ENCODE assay signal across 8 mouse cellular contexts in genomic region chr7:30322285-30322667, GRCm38 (mm10). TPM values are rescaled to one million over a fixed set of nuclear protein-coding genes. Genes with fewer than 3 reads are reported as not detected.
A peak's percentile ranks its signal among the peaks of the same experiment; 100 is the strongest.
DNase-seq lines count a peak whose midpoint lies in the region; ATAC-seq lines count a peak whose summit lies in the region.

No protein-coding gene starts in this region.

- H3K4me2 ChIP-seq in hindbrain, embryonic 16.5 days (ENCODE audit: low read length) = peak overlapping the region; percentile 80

- H3K27ac ChIP-seq in hindbrain, embryonic 16.5 days (ENCODE audit: low read depth, low read length) = peak overlapping the region; percentile 78
- peak overlapping the region; percentile 64 for H3K27ac ChIP-seq in macrophage

- no peaks in the 10 kb centered on the region for H3K9me3 ChIP-seq in hindbrain, embryonic 16.5 days (ENCODE audit: control insufficient read depth, low read length)

- H3K79me2 ChIP-seq in macrophage (ENCODE audit: inconsistent target) = no peaks in the 10 kb centered on the region

- H3K9ac ChIP-seq in hindbrain, embryonic 16.5 days (ENCODE audit: low read depth, low read length) = peak overlapping the region; percentile 90

- no peaks in the 10 kb centered on the region for H3K27me3 ChIP-seq in hindbrain, embryonic 16.5 days (replicated peaks; ENCODE audit: control insufficient read depth, insufficient read depth, low read length)

- ATAC-seq in hindbrain, embryonic 16.5 days = peak; percentile 99

- under 1% methylated on average over 20 of the region's 20 CpGs for WGBS in hindbrain, embryonic 16.5 days
- WGBS in macrophage (ENCODE audit: missing documents) = 1% methylated on average over 20 of the region's 20 CpGs

- H3K36me3 ChIP-seq in hindbrain, embryonic 16.5 days (ENCODE audit: control insufficient read depth, insufficient read depth, low read length) = no peaks in the 10 kb centered on the region
- no peaks in the 10 kb centered on the region for H3K36me3 ChIP-seq in macrophage (ENCODE audit: inconsistent target)

- peaks cover 10% of the 10 kb centered on the region for H3K4me1 ChIP-seq in hindbrain, embryonic 16.5 days (ENCODE audit: control insufficient read depth, insufficient read depth, low read depth, low read length)

- DNase-seq in T-cell, adult 2 months (ENCODE audit: low spot score) = peak; percentile 96
- DNase-seq in cerebellum, postnatal 36 days = peak; percentile 97 to 98
- peak; percentile 94 to 96 for DNase-seq in frontal cortex, postnatal 36 days (ENCODE audit: low spot score in 2 of 2)
- DNase-seq in left cerebral cortex, adult 18-20 months (ENCODE audit: low spot score in 2 of 2) = peak; percentile 97 to 98
- DNase-seq in right cerebral cortex, adult 18-20 months = peak; percentile 99
- DNase-seq in urinary bladder, postnatal 10 days (ENCODE audit: low spot score) = peak; percentile 88

- peak overlapping the region; percentile 81 for H3K4me3 ChIP-seq in hindbrain, embryonic 16.5 days (ENCODE audit: low read length)
- peak overlapping the region; percentile 42 for H3K4me3 ChIP-seq in macrophage (ENCODE audit: inconsistent target)

RNA-seq across cellular contexts. Expression of gene E130208F15Rik, which starts 0.7 kb away (rescaled TPM):
- 0.21 and 0.54 TPM in 2 replicates for polyA plus RNA-seq in hindbrain, embryonic 16.5 days (2015; fragmentation: Nextera tagmentation; extraction: Ambion mirVana)
- total RNA-seq in left cerebral cortex, adult 18-20 months (2021) = under 1 TPM; 0.35 to 0.56 TPM
- total RNA-seq in macrophage (2018; cell fraction: chromatin; rRNA removed) = 1 to 10 TPM in 16 of 26 experiments, under 1 TPM in 7, not detected in 3; 0.53 to 3.4 (median 1.4) TPM
- 1 to 10 TPM in 1 of 26 experiments, under 1 TPM in 25; 0.14 to 1.5 (median 0.41) TPM for total RNA-seq in macrophage (2018; cell fraction: cytosol; rRNA removed)
- total RNA-seq in macrophage (2018; cell fraction: nucleus; rRNA removed) = 1 to 10 TPM in 19 of 26 experiments, under 1 TPM in 7; 0.44 to 4.2 (median 1.8) TPM
- polyA plus RNA-seq in macrophage (2018) = 0.33 to 0.57 TPM (median 0.33 TPM) in 3 replicates

RNA-seq across cellular contexts. Expression of gene Sdhaf1, which starts 1.4 kb away (rescaled TPM):
- 16.8 and 17.0 TPM in 2 replicates for polyA plus RNA-seq in hindbrain, embryonic 16.5 days (2015; fragmentation: Nextera tagmentation; extraction: Ambion mirVana)
- 1 to 10 TPM; 6.4 to 7.5 TPM for total RNA-seq in left cerebral cortex, adult 18-20 months (2021)
- total RNA-seq in macrophage (2018; cell fraction: chromatin; rRNA removed) = 1 to 10 TPM in 14 of 26 experiments, under 1 TPM in 8, not detected in 4; 0.31 to 4.2 (median 1.3) TPM
- 1 to 10 TPM; 2.1 to 7.0 (median 5.0) TPM for total RNA-seq in macrophage (2018; cell fraction: cytosol; rRNA removed)
- total RNA-seq in macrophage (2018; cell fraction: nucleus; rRNA removed) = 10 to 100 TPM in 1 of 26 experiments, 1 to 10 TPM in 23, under 1 TPM in 2; 0.41 to 10.2 (median 4.4) TPM
- polyA plus RNA-seq in macrophage (2018) = 4.6 to 6.7 TPM (median 5.0 TPM) in 3 replicates

RNA-seq across cellular contexts. Expression of gene Syne4, which starts 7.7 kb away (rescaled TPM):
- polyA plus RNA-seq in hindbrain, embryonic 16.5 days (2015; fragmentation: Nextera tagmentation; extraction: Ambion mirVana) = 14.6 and 14.8 TPM in 2 replicates
- total RNA-seq in left cerebral cortex, adult 18-20 months (2021) = 10 to 100 TPM; 13.8 to 15.6 TPM
- total RNA-seq in macrophage (2018; cell fraction: chromatin; rRNA removed) = 10 to 100 TPM in 13 of 26 experiments, 1 to 10 TPM in 13; 1.3 to 20.0 (median 9.9) TPM
- total RNA-seq in macrophage (2018; cell fraction: cytosol; rRNA removed) = 1 to 10 TPM in 1 of 26 experiments, under 1 TPM in 9, not detected in 16; 0.10 to 1.3 (median 0.43) TPM
- total RNA-seq in macrophage (2018; cell fraction: nucleus; rRNA removed) = 10 to 100 TPM in 2 of 26 experiments, 1 to 10 TPM in 23, not detected in 1; 1.8 to 12.4 (median 4.6) TPM
- polyA plus RNA-seq in macrophage (2018) = 0.30 to 0.82 TPM (median 0.74 TPM) in 3 replicates

RNA-seq across cellular contexts. Expression of gene Alkbh6, which starts 13.8 kb away (rescaled TPM):
- polyA plus RNA-seq in hindbrain, embryonic 16.5 days (2015; fragmentation: Nextera tagmentation; extraction: Ambion mirVana) = 124 and 131 TPM in 2 replicates
- total RNA-seq in left cerebral cortex, adult 18-20 months (2021) = 10 to 100 TPM; 67.0 to 68.5 TPM
- 10 to 100 TPM; 10.1 to 59.0 (median 32.2) TPM for total RNA-seq in macrophage (2018; cell fraction: chromatin; rRNA removed)
- total RNA-seq in macrophage (2018; cell fraction: cytosol; rRNA removed) = 10 to 100 TPM; 16.7 to 26.5 (median 21.5) TPM
- 10 to 100 TPM; 11.0 to 67.5 (median 32.1) TPM for total RNA-seq in macrophage (2018; cell fraction: nucleus; rRNA removed)
- polyA plus RNA-seq in macrophage (2018) = 16.1 to 25.9 TPM (median 25.1 TPM) in 3 replicates

RNA-seq across cellular contexts. Expression of gene Clip3, which starts 30.7 kb away (rescaled TPM):
- polyA plus RNA-seq in hindbrain, embryonic 16.5 days (2015; fragmentation: Nextera tagmentation; extraction: Ambion mirVana) = 96.5 and 138 TPM in 2 replicates
- total RNA-seq in left cerebral cortex, adult 18-20 months (2021) = 100 to 1,000 TPM; 443 to 457 TPM
- total RNA-seq in macrophage (2018; cell fraction: chromatin; rRNA removed) = 10 to 100 TPM in 1 of 26 experiments, 1 to 10 TPM in 18, under 1 TPM in 5, not detected in 2; 0.35 to 13.2 (median 1.6) TPM
- total RNA-seq in macrophage (2018; cell fraction: cytosol; rRNA removed) = under 1 TPM in 9 of 26 experiments, not detected in 17; 0.03 to 0.48 (median 0.07) TPM
- 1 to 10 TPM in 9 of 26 experiments, under 1 TPM in 10, not detected in 7; 0.16 to 3.2 (median 0.92) TPM for total RNA-seq in macrophage (2018; cell fraction: nucleus; rRNA removed)
- 0.07 to 0.59 TPM in 2 of 3 replicates, not detected in the other for polyA plus RNA-seq in macrophage (2018)

Comparison
In these comparisons a context has a peak if more than half of its experiments do, and no peak if none do; other contexts are left out.
1. Peak in every context shown above with its lines: DNase-seq, ATAC-seq, H3K4me3 ChIP-seq and H3K27ac ChIP-seq.